Mouse (Mus musculus) brain, embryonic 14.5 days (tissue): ENCODE measurements at regions not wholly inside any gene's neighbourhood (a gene's known extent, or its start where the extent isn't known, plus 50 kb on each side); places are given as distances from the start of the nearest gene placed in this dataset.

ENCODE experiments used
- CTCF ChIP-seq: fragments of 200-500 bp; IDR thresholded peaks from 2 replicates; pipeline ENCODE4 v1.5.1; 2012; ENCODE audit warnings: inconsistent platforms, mild to moderate bottlenecking, moderate library complexity, borderline replicate concordance; ENCODE audit not compliant: insufficient read depth, insufficient read length; ENCODE audit errors: extremely low read depth
- POLR2A ChIP-seq: fragments of 200-500 bp; IDR thresholded peaks from 2 replicates; pipeline ENCODE4 v1.6.1; 2012; ENCODE audit warnings: mild to moderate bottlenecking, inconsistent platforms, borderline replicate concordance; ENCODE audit not compliant: poor library complexity, insufficient read depth, insufficient read length, severe bottlenecking; ENCODE audit errors: extremely low read depth

- no peak for TF ChIP-seq CTCF
- no peak for TF ChIP-seq POLR2A
Measured at GRCm38 (mm10) chr15:53009337-53009736, 875.4 kb upstream of the Gm7489 start.
